16 mouse cellular contexts compared by ENCODE assay signal in genomic region chr9:21526634-21526944, GRCm38 (mm10). TPM values are rescaled to one million over a fixed set of nuclear protein-coding genes. Genes with fewer than 3 reads are reported as not detected.
DNase-seq lines count a peak whose midpoint lies in the region; ATAC-seq and TF ChIP-seq lines count a peak whose summit lies in the region.
"Had no signal": no experiment of that assay in that cellular context is flagged by ENCODE, and none has a peak within 500 bp of the region (broad histone marks: within the 10 kb centered on the region; RNA-seq: fewer than 3 reads in every experiment).

No protein-coding gene starts in this region.

- intact Hi-C loops in heart, postnatal 10 days (cut with DNase I): no loop called here

- no peak overlapping the region for H3K4me2 ChIP-seq in heart, embryonic 14.5 days (ENCODE audit: low read length)
- no peak overlapping the region for H3K4me2 ChIP-seq in liver, embryonic 12.5 days
- no peak overlapping the region for H3K4me2 ChIP-seq in limb, embryonic 15.5 days
- H3K4me2 ChIP-seq: embryonic facial prominence, embryonic 13.5 days; hindbrain, embryonic 13.5 days; intestine, embryonic 15.5 days had no signal

- TF ChIP-seq RAD21 in MEL (IDR thresholded peaks at IDR 0.05; ENCODE audit: low read depth, low read length): no peak

- no peaks in the 10 kb centered on the region for H3K27me3 ChIP-seq in heart, embryonic 14.5 days (ENCODE audit: control insufficient read depth, insufficient read depth, low read length)
- H3K27me3 ChIP-seq in liver, embryonic 12.5 days (replicated peaks): no peaks in the 10 kb centered on the region
- no peaks in the 10 kb centered on the region for H3K27me3 ChIP-seq in MEL (ENCODE audit: control insufficient read depth in 1 of 2, insufficient read depth in 2 of 2, low read length in 2 of 2)
- H3K27me3 ChIP-seq in limb, embryonic 15.5 days: no peaks in the 10 kb centered on the region
- H3K27me3 ChIP-seq: embryonic facial prominence, embryonic 13.5 days; hindbrain, embryonic 13.5 days; intestine, embryonic 15.5 days had no signal

- ATAC-seq in heart, embryonic 14.5 days (ENCODE audit: insufficient number of reproducible peaks, insufficient read depth, low FRiP score, low read depth): no peak
- ATAC-seq in liver, embryonic 12.5 days: no peak
- 0 out of 2 replicates have a peak, but pooled peaks have one; percentile 16 for ATAC-seq in limb, embryonic 15.5 days (ENCODE audit: insufficient number of reproducible peaks, low FRiP score, low TSS enrichment, low read depth)
- ATAC-seq: intestine, embryonic 15.5 days had no signal

- no peak for TF ChIP-seq POLR2A in MEL (IDR thresholded peaks at IDR 0.05; ENCODE audit: control insufficient read depth in 1 of 2, insufficient read depth in 1 of 2, low read depth in 1 of 2, low read length in 2 of 2, poor library complexity in 1 of 2)

- TF ChIP-seq CTCF in MEL (IDR thresholded peaks at IDR 0.05 in 2 of 3, conservative IDR thresholded peaks at IDR 0.05 in 1 of 3; ENCODE audit: control insufficient read depth in 1 of 3, insufficient read depth in 1 of 3, low read depth in 2 of 3, low read length in 3 of 3, poor library complexity in 1 of 3, severe bottlenecking in 1 of 3): no peak; a peak in 1 of 6 replicates

- H3K27ac ChIP-seq in heart, embryonic 14.5 days (replicated peaks in 1 of 2; ENCODE audit: control insufficient read depth in 1 of 2, insufficient read depth in 1 of 2, low read depth in 2 of 2, low read length in 2 of 2): no peak overlapping the region
- H3K27ac ChIP-seq in liver, embryonic 12.5 days: no peak overlapping the region
- peak overlapping the region; percentile 45 for H3K27ac ChIP-seq in MEL (ENCODE audit: control insufficient read depth, low read depth, low read length)
- no peak overlapping the region for H3K27ac ChIP-seq in limb, embryonic 15.5 days
- H3K27ac ChIP-seq: embryonic facial prominence, embryonic 13.5 days; hindbrain, embryonic 13.5 days; intestine, embryonic 15.5 days; kidney, postnatal 0 days; left cerebral cortex, adult 2 months had no signal

- no peaks in the 10 kb centered on the region; the same call in 1 of the 2 replicates for H3K79me2 ChIP-seq in MEL (ENCODE audit: control insufficient read depth, insufficient read depth, low read length, poor library complexity)

- 57% methylated on average over 3 of the region's 3 CpGs for WGBS in heart, embryonic 14.5 days
- 47% methylated on average over 3 of the region's 3 CpGs for WGBS in liver, embryonic 12.5 days (ENCODE audit: insufficient replicate concordance)
- WGBS in limb, embryonic 15.5 days: 83% methylated on average over 3 of the region's 3 CpGs

- peaks cover 0 to 4% of the 10 kb centered on the region in 2 experiments; a peak in 1 of 4 replicates for H3K4me1 ChIP-seq in heart, embryonic 14.5 days (ENCODE audit: control insufficient read depth in 2 of 2, insufficient read depth in 2 of 2, low read length in 2 of 2)
- peaks cover 27% of the 10 kb centered on the region for H3K4me1 ChIP-seq in liver, embryonic 12.5 days
- peaks cover 12 to 39% of the 10 kb centered on the region in 2 experiments for H3K4me1 ChIP-seq in MEL (ENCODE audit: control insufficient read depth in 1 of 2, insufficient read depth in 2 of 2, low read length in 2 of 2)
- H3K4me1 ChIP-seq in limb, embryonic 15.5 days: no peaks in the 10 kb centered on the region
- H3K4me1 ChIP-seq: intestine, embryonic 15.5 days had no signal

- no peaks in the 10 kb centered on the region for H3K9me3 ChIP-seq in heart, embryonic 14.5 days (ENCODE audit: control insufficient read depth, low read length)
- no peaks in the 10 kb centered on the region for H3K9me3 ChIP-seq in liver, embryonic 12.5 days (replicated peaks)
- H3K9me3 ChIP-seq in MEL (replicated peaks; ENCODE audit: insufficient read depth, low read length): no peaks in the 10 kb centered on the region
- no peaks in the 10 kb centered on the region for H3K9me3 ChIP-seq in limb, embryonic 15.5 days
- H3K9me3 ChIP-seq: embryonic facial prominence, embryonic 13.5 days; hindbrain, embryonic 13.5 days; intestine, embryonic 15.5 days had no signal

- H3K36me3 ChIP-seq in heart, embryonic 14.5 days (ENCODE audit: control insufficient read depth, insufficient read depth, low read length): no peaks in the 10 kb centered on the region
- no peaks in the 10 kb centered on the region for H3K36me3 ChIP-seq in liver, embryonic 12.5 days
- peaks cover 0 to 30% of the 10 kb centered on the region in 2 experiments; a peak in 2 of 4 replicates for H3K36me3 ChIP-seq in MEL (ENCODE audit: control insufficient read depth in 1 of 2, insufficient read depth in 2 of 2, low read length in 2 of 2)
- peaks cover 5% of the 10 kb centered on the region; the same call in 1 of the 2 replicates for H3K36me3 ChIP-seq in limb, embryonic 15.5 days
- H3K36me3 ChIP-seq: embryonic facial prominence, embryonic 13.5 days; hindbrain, embryonic 13.5 days; intestine, embryonic 15.5 days had no signal

- TF ChIP-seq EP300 in MEL (IDR thresholded peaks at IDR 0.05; ENCODE audit: low read depth in 1 of 2, low read length in 2 of 2): peak; percentile 43 to 65; a peak in 2 of 4 replicates

- H3K4me3 ChIP-seq in heart, embryonic 14.5 days (ENCODE audit: control insufficient read depth in 1 of 2, insufficient read depth in 1 of 2, low read depth in 1 of 2, low read length in 2 of 2): no peak overlapping the region
- peak overlapping the region; percentile 3; the same call in 1 of the 2 replicates for H3K4me3 ChIP-seq in liver, embryonic 12.5 days
- H3K4me3 ChIP-seq in MEL (ENCODE audit: control insufficient read depth in 1 of 2, insufficient read depth in 1 of 2, low read depth in 2 of 2, low read length in 2 of 2): peak overlapping the region; percentile 50 to 62
- H3K4me3 ChIP-seq in limb, embryonic 15.5 days: no peak overlapping the region
- H3K4me3 ChIP-seq: embryonic facial prominence, embryonic 13.5 days; hindbrain, embryonic 13.5 days; intestine, embryonic 15.5 days; left cerebral cortex, adult 2 months had no signal

- 0 out of 2 replicates have a peak overlapping the region, but pooled peaks have one; percentile 13 for H3K9ac ChIP-seq in heart, embryonic 14.5 days (ENCODE audit: low read length)
- peak overlapping the region; percentile 39; the same call in 1 of the 2 replicates for H3K9ac ChIP-seq in liver, embryonic 12.5 days
- peak overlapping the region; percentile 53 for H3K9ac ChIP-seq in MEL (ENCODE audit: control insufficient read depth, low read depth, low read length, poor library complexity, severe bottlenecking)
- H3K9ac ChIP-seq in limb, embryonic 15.5 days: no peak overlapping the region
- H3K9ac ChIP-seq: embryonic facial prominence, embryonic 13.5 days; hindbrain, embryonic 13.5 days; intestine, embryonic 15.5 days had no signal

- DNase-seq in heart, postnatal 10 days: no peak
- no peak for DNase-seq in liver
- peak; percentile 80 for DNase-seq in MEL (ENCODE audit: low read depth, low spot score)
- no peak for DNase-seq in yolk sac, embryonic 10.5 days (ENCODE audit: low spot score)
- no peak for DNase-seq in adrenal gland, postnatal 14 days
- DNase-seq: adrenal gland, postnatal 25 days; cerebellum, adult 9-10 months; gastrocnemius, postnatal 10 days had no signal

TF ChIP-seq in MEL, 35 proteins besides CTCF, POLR2A, EP300 and RAD21 (continues in another document):
- TF ChIP-seq SMC3 (IDR thresholded peaks at IDR 0.05; ENCODE audit: low read depth, low read length) (peak; percentile 22), TAL1 (IDR thresholded peaks at IDR 0.05; ENCODE audit: low read length) (no peak), MAFK (IDR thresholded peaks at IDR 0.05; ENCODE audit: borderline replicate concordance, low read depth, low read length) (no peak), ZNF384 (IDR thresholded peaks at IDR 0.05; ENCODE audit: low read depth, low read length) (peak; percentile 11; the same call in 1 of the 2 replicates), E2F4 (IDR thresholded peaks at IDR 0.05; ENCODE audit: borderline replicate concordance, low read depth, low read length) (peak; percentile 64; the same call in 1 of the 2 replicates), CHD2 (IDR thresholded peaks at IDR 0.05; ENCODE audit: low read length) (no peak), USF1 (IDR thresholded peaks at IDR 0.05; ENCODE audit: low read depth, low read length) (no peak), NRF1 (IDR thresholded peaks at IDR 0.05; ENCODE audit: insufficient read depth, low read depth, low read length, poor library complexity, severe bottlenecking) (no peak), MYC (IDR thresholded peaks at IDR 0.05; ENCODE audit: low read depth, low read length) (no peak), GATA1 (IDR thresholded peaks at IDR 0.05; ENCODE audit: low read depth, low read length) (no peak)

RNA-seq across cellular contexts. Expression of gene AB124611, which starts 0.6 kb away (rescaled TPM):
- polyA plus RNA-seq in heart, embryonic 14.5 days (2014; fragmentation: Nextera tagmentation; extraction: Ambion mirVana): 2.4 and 2.9 TPM in 2 replicates
- 1 to 10 TPM; 1.1 to 1.5 TPM for total RNA-seq in heart, postnatal 10 days (2021)
- 2.6 and 3.1 TPM in 2 replicates for polyA plus RNA-seq in liver, embryonic 12.5 days (2016; fragmentation: Nextera tagmentation; extraction: Ambion mirVana)
- 37.2 and 55.2 TPM in 2 replicates for total RNA-seq in MEL (2012; rRNA removed)
- 10 to 100 TPM in 1 of 2 experiments, not detected in 1; 58.7 TPM for polyA plus RNA-seq in MEL (2012; ENCODE audit: insufficient read depth in 1 of 2, insufficient read length in 2 of 2, low read depth in 1 of 2, low replicate concordance in 2 of 2, missing spikeins in 1 of 2)
- polyA plus RNA-seq in limb, embryonic 15.5 days (2015; fragmentation: Nextera tagmentation; extraction: Ambion mirVana): 3.5 and 3.6 TPM in 2 replicates
- 2.4 and 8.7 TPM in 2 replicates for total RNA-seq in adrenal gland, postnatal 14 days (2021)

RNA-seq across cellular contexts. Expression of gene Tmed1, which starts 16.5 kb away (rescaled TPM):
- 77.5 and 81.4 TPM in 2 replicates for polyA plus RNA-seq in heart, embryonic 14.5 days (2014; fragmentation: Nextera tagmentation; extraction: Ambion mirVana)
- 10 to 100 TPM; 44.8 to 46.7 TPM for total RNA-seq in heart, postnatal 10 days (2021)
- 42.8 and 44.0 TPM in 2 replicates for polyA plus RNA-seq in liver, embryonic 12.5 days (2016; fragmentation: Nextera tagmentation; extraction: Ambion mirVana)
- total RNA-seq in MEL (2012; rRNA removed): 128 and 146 TPM in 2 replicates
- polyA plus RNA-seq in MEL (2012; ENCODE audit: insufficient read depth in 1 of 2, insufficient read length in 2 of 2, low read depth in 1 of 2, low replicate concordance in 2 of 2, missing spikeins in 1 of 2): 10 to 100 TPM in 1 of 2 experiments, not detected in 1; 89.4 TPM
- polyA plus RNA-seq in limb, embryonic 15.5 days (2015; fragmentation: Nextera tagmentation; extraction: Ambion mirVana): 123 and 132 TPM in 2 replicates
- total RNA-seq in adrenal gland, postnatal 14 days (2021): 26.3 and 29.5 TPM in 2 replicates

RNA-seq across cellular contexts. Expression of gene Carm1, which starts 20.1 kb away (rescaled TPM):
- 38.1 and 41.0 TPM in 2 replicates for polyA plus RNA-seq in heart, embryonic 14.5 days (2014; fragmentation: Nextera tagmentation; extraction: Ambion mirVana)
- total RNA-seq in heart, postnatal 10 days (2021): 10 to 100 TPM; 65.9 to 66.1 TPM
- polyA plus RNA-seq in liver, embryonic 12.5 days (2016; fragmentation: Nextera tagmentation; extraction: Ambion mirVana): 39.0 and 41.0 TPM in 2 replicates
- total RNA-seq in MEL (2012; rRNA removed): 121 and 131 TPM in 2 replicates
- polyA plus RNA-seq in MEL (2012; ENCODE audit: insufficient read depth in 1 of 2, insufficient read length in 2 of 2, low read depth in 1 of 2, low replicate concordance in 2 of 2, missing spikeins in 1 of 2): 100 to 1,000 TPM; 121 to 423 TPM
- 47.3 and 53.2 TPM in 2 replicates for polyA plus RNA-seq in limb, embryonic 15.5 days (2015; fragmentation: Nextera tagmentation; extraction: Ambion mirVana)
- 47.1 and 62.2 TPM in 2 replicates for total RNA-seq in adrenal gland, postnatal 14 days (2021)

Comparison
In these comparisons a context has a peak if more than half of its experiments do, and no peak if none do; other contexts are left out.
1. H3K4me3 ChIP-seq: peak in liver, embryonic 12.5 days (single experiment) and MEL (2 of 2); none in heart, embryonic 14.5 days (0 of 2) and limb, embryonic 15.5 days (single experiment).